Mouse (Mus musculus) MEL (cell line): Measurements from ENCODE around the gene Rps26. TPM values are rescaled to one million over a fixed set of nuclear protein-coding genes. Genes with fewer than 3 reads are reported as not detected.
A peak's percentile ranks its signal among the peaks of the same experiment; 100 is the strongest.

Experiments
- DNase-seq: peaks from one replicate; pipeline ENCODE4 v3.0.0; 2011; ENCODE audit warnings: low read depth, low spot score
- H3K27ac ChIP-seq: 2 replicates; pipeline ENCODE4 v1.5.1; 2012; ENCODE audit warnings: low read depth, mild to moderate bottlenecking, control low read depth, low read length, moderate library complexity; ENCODE audit not compliant: control insufficient read depth
- H3K27me3 ChIP-seq, 2 experiments: fragments of 150-350 bp in 1 of 2; sonication (generic) in 1 of 2; 2 replicates each; pipeline ENCODE4 v1.6.1; 2012; ENCODE audit warnings: low read length in 2 of 2, mild to moderate bottlenecking in 2 of 2, improper control_type of control experiment in 1 of 2, moderate library complexity in 1 of 2; ENCODE audit not compliant: insufficient read depth in 2 of 2, control insufficient read depth in 1 of 2
- H3K36me3 ChIP-seq, 2 experiments: 2 replicates each; pipeline ENCODE4 v1.6.1; 2012 to 2014; ENCODE audit warnings: low read length in 2 of 2, improper control_type of control experiment in 1 of 2, inconsistent platforms in 1 of 2, mild to moderate bottlenecking in 1 of 2; ENCODE audit not compliant: insufficient read depth in 2 of 2, control insufficient read depth in 1 of 2
- H3K4me1 ChIP-seq, 2 experiments: fragments of 150-350 bp in 1 of 2; sonication (generic) in 1 of 2; 2 replicates each; pipeline ENCODE4 v1.6.1; 2012; ENCODE audit warnings: low read length in 2 of 2, improper control_type of control experiment in 1 of 2, mild to moderate bottlenecking in 1 of 2; ENCODE audit not compliant: insufficient read depth in 2 of 2, control insufficient read depth in 1 of 2
- H3K4me3 ChIP-seq, 2 experiments: fragments of 150-350 bp in 1 of 2; sonication (generic) in 1 of 2; 2 replicates each; pipeline ENCODE4 v1.5.1; 2012; ENCODE audit warnings: low read depth in 2 of 2, low read length in 2 of 2, mild to moderate bottlenecking in 2 of 2, moderate library complexity in 2 of 2, control low read depth in 1 of 2, improper control_type of control experiment in 1 of 2; ENCODE audit not compliant: control insufficient read depth in 1 of 2, insufficient read depth in 1 of 2
- H3K79me2 ChIP-seq: 2 replicates; pipeline ENCODE4 v1.6.1; 2012; ENCODE audit warnings: mild to moderate bottlenecking, low read length, moderate library complexity; ENCODE audit not compliant: control insufficient read depth, poor library complexity, insufficient read depth
- H3K9ac ChIP-seq: 2 replicates; pipeline ENCODE4 v1.6.1; 2012; ENCODE audit warnings: low read depth, mild to moderate bottlenecking, control low read depth, low read length, moderate library complexity; ENCODE audit not compliant: control insufficient read depth, poor library complexity, severe bottlenecking
- H3K9me3 ChIP-seq: fragments of 150-350 bp; sonication (generic); replicated peaks from 2 replicates; pipeline ENCODE4 v1.6.1; 2012; ENCODE audit warnings: mild to moderate bottlenecking, low read length, improper control_type of control experiment, moderate library complexity; ENCODE audit not compliant: insufficient read depth
- CHD2 ChIP-seq: IDR thresholded peaks from 2 replicates; pipeline ENCODE4 v1.6.1; 2011; ENCODE audit warnings: low read length, improper control_type of control experiment
- CTCF ChIP-seq, 3 experiments: IDR thresholded peaks in 2 of 3; conservative IDR thresholded peaks in 1 of 3; 2 replicates each; pipeline ENCODE4 v1.5.1; 2011 to 2012; ENCODE audit warnings: low read length in 3 of 3, low read depth in 2 of 3, mild to moderate bottlenecking in 2 of 3, improper control_type of control experiment in 1 of 3, inconsistent platforms in 1 of 3, mixed read lengths in 1 of 3, moderate library complexity in 1 of 3; ENCODE audit not compliant: control insufficient read depth in 1 of 3, insufficient read depth in 1 of 3, poor library complexity in 1 of 3, severe bottlenecking in 1 of 3
- E2F4 ChIP-seq: IDR thresholded peaks from 2 replicates; pipeline ENCODE4 v1.6.1; 2011; ENCODE audit warnings: low read depth, low read length, improper control_type of control experiment, borderline replicate concordance
- ELF1 ChIP-seq: IDR thresholded peaks from 2 replicates; pipeline ENCODE4 v1.6.1; 2014; ENCODE audit warnings: low read depth, mild to moderate bottlenecking, inconsistent platforms, low read length, improper control_type of control experiment, moderate library complexity
- EP300 ChIP-seq, 2 experiments: IDR thresholded peaks; 2 replicates each; pipeline ENCODE4 v1.6.1; 2011; ENCODE audit warnings: improper control_type of control experiment in 2 of 2, low read length in 2 of 2, low read depth in 1 of 2, mild to moderate bottlenecking in 1 of 2
- ETS1 ChIP-seq: IDR thresholded peaks from 2 replicates; pipeline ENCODE4 v1.6.1; 2012; ENCODE audit warnings: low read depth, mild to moderate bottlenecking, inconsistent platforms, low read length, improper control_type of control experiment, moderate library complexity
- MAX ChIP-seq: IDR thresholded peaks from 2 replicates; pipeline ENCODE4 v1.6.1; 2011; ENCODE audit warnings: low read length, improper control_type of control experiment
- MAZ ChIP-seq: IDR thresholded peaks from 2 replicates; pipeline ENCODE4 v1.6.1; 2012; ENCODE audit warnings: low read depth, mild to moderate bottlenecking, inconsistent platforms, low read length, improper control_type of control experiment
- MEF2A ChIP-seq: IDR thresholded peaks from 2 replicates; pipeline ENCODE4 v1.6.1; 2014; ENCODE audit warnings: low read depth, mild to moderate bottlenecking, inconsistent platforms, low read length, improper control_type of control experiment; ENCODE audit not compliant: poor library complexity, insufficient replicate concordance, severe bottlenecking; ENCODE audit errors: extremely low read depth
- MXI1 ChIP-seq: IDR thresholded peaks from 2 replicates; pipeline ENCODE4 v1.6.1; 2011; ENCODE audit warnings: mild to moderate bottlenecking, low read depth, low read length, improper control_type of control experiment
- MYB ChIP-seq: IDR thresholded peaks from 2 replicates; pipeline ENCODE4 v1.6.1; 2011; ENCODE audit warnings: mild to moderate bottlenecking, low read depth, low read length, improper control_type of control experiment
- MYC ChIP-seq: IDR thresholded peaks from 2 replicates; pipeline ENCODE4 v1.6.1; 2011; ENCODE audit warnings: low read depth, mild to moderate bottlenecking, low read length, improper control_type of control experiment, moderate library complexity
- POLR2A ChIP-seq, 2 experiments: IDR thresholded peaks; 2 replicates each; pipeline ENCODE4 v1.6.1; 2011 to 2012; ENCODE audit warnings: low read length in 2 of 2, mild to moderate bottlenecking in 2 of 2, control low read depth in 1 of 2, improper control_type of control experiment in 1 of 2, low read depth in 1 of 2, moderate library complexity in 1 of 2; ENCODE audit not compliant: control insufficient read depth in 1 of 2, insufficient read depth in 1 of 2, poor library complexity in 1 of 2
- POLR2AphosphoS5 ChIP-seq: IDR thresholded peaks from 2 replicates; pipeline ENCODE4 v1.6.1; 2012; ENCODE audit warnings: low read depth, borderline replicate concordance, mild to moderate bottlenecking, inconsistent platforms, low read length, moderate library complexity, mixed read lengths
- RAD21 ChIP-seq: IDR thresholded peaks from 2 replicates; pipeline ENCODE4 v1.6.1; 2011; ENCODE audit warnings: mild to moderate bottlenecking, low read depth, low read length, improper control_type of control experiment
- RCOR1 ChIP-seq: IDR thresholded peaks from 2 replicates; pipeline ENCODE4 v1.6.1; 2012; ENCODE audit warnings: low read depth, mild to moderate bottlenecking, inconsistent platforms, low read length, improper control_type of control experiment
- SIN3A ChIP-seq: IDR thresholded peaks from 2 replicates; pipeline ENCODE4 v1.6.1; 2012; ENCODE audit warnings: low read length, improper control_type of control experiment, inconsistent platforms
- SMC3 ChIP-seq: IDR thresholded peaks from 2 replicates; pipeline ENCODE4 v1.6.1; 2011; ENCODE audit warnings: low read depth, low read length, improper control_type of control experiment
- TAL1 ChIP-seq: IDR thresholded peaks from 2 replicates; pipeline ENCODE4 v1.6.1; 2012; ENCODE audit warnings: mild to moderate bottlenecking, inconsistent platforms, low read length, moderate library complexity, mixed read lengths
- TBP ChIP-seq: IDR thresholded peaks from 2 replicates; pipeline ENCODE4 v1.8.0; 2011; ENCODE audit warnings: low read depth, low read length, improper control_type of control experiment
- USF2 ChIP-seq, 2 experiments: IDR thresholded peaks; 2 replicates each; pipeline ENCODE4 v1.6.1; 2011 to 2012; ENCODE audit warnings: improper control_type of control experiment in 2 of 2, low read length in 2 of 2, borderline replicate concordance in 1 of 2, inconsistent platforms in 1 of 2, low read depth in 1 of 2, mild to moderate bottlenecking in 1 of 2; ENCODE audit not compliant: insufficient read depth in 1 of 2
- ZMIZ1 ChIP-seq: IDR thresholded peaks from 2 replicates; pipeline ENCODE4 v1.6.1; 2012; ENCODE audit warnings: low read depth, mild to moderate bottlenecking, inconsistent platforms, low read length, improper control_type of control experiment, moderate library complexity
- ZNF384 ChIP-seq: IDR thresholded peaks from 2 replicates; pipeline ENCODE4 v1.6.1; 2012; ENCODE audit warnings: low read depth, mild to moderate bottlenecking, inconsistent platforms, low read length, improper control_type of control experiment
- polyA plus RNA-seq, 2 experiments: library from polyadenylated mRNA; stranded (reverse) in 1 of 2; unstranded in 1 of 2; fragments of >175 nt in 1 of 2; fragments of >200 nt in 1 of 2; gene quantifications; 2 replicates each; pipeline versions ENCODE4 v1.2.1 to v1.2.4; 2012; ENCODE audit warnings: low replicate concordance in 2 of 2, low read depth in 1 of 2; ENCODE audit not compliant: insufficient read length in 2 of 2, insufficient read depth in 1 of 2, missing spikeins in 1 of 2
- total RNA-seq: library from RNA; depleted of rRNA; stranded (reverse); fragments of 300-350 nt; gene quantifications from 2 replicates; pipeline ENCODE4 v1.2.3, GENCODE M21; 2012

Rps26 gene
- total and polyA plus RNA-seq, 3 experiments, result 2,523 to 2,530 TPM; not detected in 1

DNA sequence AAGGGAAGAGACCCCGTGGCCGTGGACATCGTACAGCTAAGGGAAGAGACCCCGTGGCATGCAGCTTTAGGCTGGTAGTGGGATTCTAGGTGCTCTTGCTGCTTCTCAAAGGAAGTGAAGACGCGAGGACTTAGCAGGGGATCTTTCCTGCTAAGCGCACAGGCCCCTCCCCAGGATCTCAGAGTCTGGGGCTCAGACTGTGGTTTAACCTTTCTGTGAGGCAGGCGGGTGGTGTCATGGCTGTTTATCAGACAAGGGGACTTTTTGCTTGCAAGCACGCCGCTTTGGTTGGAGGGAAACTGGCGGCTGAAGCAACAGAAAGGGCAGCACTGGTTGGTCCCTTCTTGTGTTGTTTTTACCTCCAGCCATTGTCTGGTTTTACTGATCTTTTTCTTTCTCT, 10.5 kb upstream of the Rps26 start:
- Histone ChIP-seq H3K27ac (no peak overlapping the region), H3K9ac (peak overlapping the region; percentile 19; the same call in 1 of the 2 replicates)
- TF ChIP-seq SIN3A, result 0 out of 2 replicates have a peak, but pooled peaks have one; percentile 43
- no peak for TF ChIP-seq ZMIZ1
- TF ChIP-seq MAX, result 0 out of 2 replicates have a peak, but pooled peaks have one; percentile 19
- TF ChIP-seq RAD21, result no peak
- TF ChIP-seq, all 39 proteins: peak for 2
- Histone ChIP-seq H3K9me3 (no peaks in the 10 kb centered on the region), H3K4me3 (peak overlapping the region; percentile 5 to 52; a peak in 3 of 4 replicates), H3K79me2 (no peaks in the 10 kb centered on the region), H3K4me1 (peaks cover 0 to 3% of the 10 kb centered on the region in 2 experiments; a peak in 1 of 4 replicates), H3K36me3 (no peaks in the 10 kb centered on the region), H3K27me3 (peaks cover 4 to 7% of the 10 kb centered on the region in 2 experiments)
- peak; percentile 51 for DNase-seq

DNA sequence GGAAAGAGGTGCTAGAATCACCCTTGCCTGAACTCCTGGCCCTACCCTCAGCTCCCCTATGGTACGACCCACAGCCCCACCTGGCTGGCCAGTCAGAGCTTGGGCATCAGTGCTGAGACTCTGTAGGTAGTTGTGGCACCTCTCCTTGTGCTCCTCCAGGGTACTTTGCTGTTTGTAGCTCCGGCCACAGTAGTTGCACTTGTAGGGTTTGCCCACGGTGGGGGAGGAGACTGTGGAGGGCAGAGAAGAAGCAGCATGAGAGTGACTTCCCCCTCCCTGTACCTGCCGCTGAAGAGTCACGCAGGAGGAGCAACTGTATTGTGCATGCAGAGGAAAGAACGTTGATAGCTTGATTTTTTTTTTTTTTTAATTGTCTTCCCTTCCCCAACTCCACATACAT, 10.0 kb upstream of the Rps26 start:
- Histone ChIP-seq H3K9me3 (no peaks in the 10 kb centered on the region), H3K79me2 (no peaks in the 10 kb centered on the region), H3K36me3 (no peaks in the 10 kb centered on the region), H3K4me1 (peaks cover 0 to 3% of the 10 kb centered on the region in 2 experiments; a peak in 1 of 4 replicates), H3K27ac (no peak overlapping the region), H3K27me3 (peaks cover 4 to 10% of the 10 kb centered on the region in 2 experiments), H3K4me3 (no peak overlapping the region), H3K9ac (no peak overlapping the region)
- no peak for DNase-seq
- TF ChIP-seq MEF2A (no peak), E2F4 (no peak), CHD2 (no peak), MAZ (no peak), POLR2AphosphoS5 (no peak), TAL1 (no peak), MYC (no peak), SMC3 (no peak), ZNF384 (no peak), CTCF (IDR thresholded peaks at IDR 0.05 in 2 of 3, conservative IDR thresholded peaks at IDR 0.05 in 1 of 3; ENCODE audit: control insufficient read depth in 1 of 3, insufficient read depth in 1 of 3, low read depth in 2 of 3, low read length in 3 of 3, poor library complexity in 1 of 3, severe bottlenecking in 1 of 3) (no peak), MYB (no peak), USF2 (IDR thresholded peaks at IDR 0.05; ENCODE audit: borderline replicate concordance in 1 of 2, insufficient read depth in 1 of 2, low read depth in 1 of 2, low read length in 2 of 2) (no peak), ELF1 (no peak), MXI1 (no peak), EP300 (IDR thresholded peaks at IDR 0.05; ENCODE audit: low read depth in 1 of 2, low read length in 2 of 2) (no peak), TBP (no peak), POLR2A (IDR thresholded peaks at IDR 0.05; ENCODE audit: control insufficient read depth in 1 of 2, insufficient read depth in 1 of 2, low read depth in 1 of 2, low read length in 2 of 2, poor library complexity in 1 of 2) (no peak), ZMIZ1 (no peak), RCOR1 (no peak), ETS1 (no peak)
